Mouse (Mus musculus): ENCODE results near the gene Kcnk6.

DNA sequence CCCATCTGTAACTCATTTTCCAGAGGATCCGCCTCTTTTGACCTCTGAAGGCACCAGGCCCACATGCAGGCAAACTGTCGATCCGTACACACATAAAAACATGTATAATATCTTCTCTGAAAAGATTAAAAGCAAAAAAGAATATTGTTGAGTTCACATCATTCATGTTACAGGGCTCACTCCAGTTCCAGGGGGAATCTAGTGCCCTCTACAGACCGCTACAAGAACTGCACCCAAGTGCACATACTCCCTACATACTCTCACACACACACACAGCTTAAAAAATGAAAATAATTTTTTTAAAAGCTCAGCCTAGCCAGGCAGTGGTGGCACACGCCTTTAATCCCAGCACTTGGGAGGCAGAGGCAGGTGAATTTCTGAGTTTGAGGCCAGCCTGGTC is 2.3 kb upstream of the Kcnk6 start:
- TF ChIP-seq GATA1 (IDR thresholded peaks at IDR 0.05; ENCODE audit: low read length) (no peak), TAL1 (IDR thresholded peaks at IDR 0.05; ENCODE audit: low read length) (no peak)

All from erythroblast, embryonic 14.5 days (primary cell).